Mouse (Mus musculus) spleen, adult 2 months (tissue): ENCODE measurements around the gene Rp9.

Source experiments
- CTCF ChIP-seq: fragments of 200-500 bp; IDR thresholded peaks from 2 replicates; pipeline ENCODE4 v1.5.1; 2011; ENCODE audit warnings: mild to moderate bottlenecking, inconsistent platforms; ENCODE audit not compliant: insufficient read depth, insufficient read length, insufficient replicate concordance; ENCODE audit errors: extremely low read depth
- POLR2A ChIP-seq: fragments of 200-500 bp; IDR thresholded peaks from 2 replicates; pipeline ENCODE4 v1.6.1; 2011; ENCODE audit warnings: low read depth, low read length, inconsistent platforms

- TF ChIP-seq POLR2A (no peak), CTCF (no peak)
These were observed 103.3 kb downstream of the Rp9 start for GRCm38 (mm10) chr9:22366221-22366620.
